Mouse (Mus musculus) bone marrow macrophage, adult 2 months (primary cell): Measurements from ENCODE around the gene Dnajc27.

ENCODE experiments used
- CTCF ChIP-seq: IDR thresholded peaks from 2 replicates; pipeline ENCODE4 v1.5.1; 2012; ENCODE audit warnings: low read depth, mild to moderate bottlenecking, low read length, moderate library complexity
- POLR2A ChIP-seq: IDR thresholded peaks from 2 replicates; pipeline ENCODE4 v1.6.1; 2012; ENCODE audit warnings: mild to moderate bottlenecking, low read depth, low read length, borderline replicate concordance

- no peak for TF ChIP-seq CTCF
- no peak for TF ChIP-seq POLR2A
These were observed 16.9 kb upstream of the Dnajc27 start for GRCm38 (mm10) chr12:4065498-4065897.
